Mouse (Mus musculus): ENCODE measurements around the gene Hnrnpu. TPM values are rescaled to one million over a fixed set of nuclear protein-coding genes. Genes with fewer than 3 reads are reported as not detected.
A peak's percentile ranks its signal among the peaks of the same experiment; 100 is the strongest.

Hnrnpu gene
- polyA plus RNA-seq, 1 experiment = 147 TPM

DNA sequence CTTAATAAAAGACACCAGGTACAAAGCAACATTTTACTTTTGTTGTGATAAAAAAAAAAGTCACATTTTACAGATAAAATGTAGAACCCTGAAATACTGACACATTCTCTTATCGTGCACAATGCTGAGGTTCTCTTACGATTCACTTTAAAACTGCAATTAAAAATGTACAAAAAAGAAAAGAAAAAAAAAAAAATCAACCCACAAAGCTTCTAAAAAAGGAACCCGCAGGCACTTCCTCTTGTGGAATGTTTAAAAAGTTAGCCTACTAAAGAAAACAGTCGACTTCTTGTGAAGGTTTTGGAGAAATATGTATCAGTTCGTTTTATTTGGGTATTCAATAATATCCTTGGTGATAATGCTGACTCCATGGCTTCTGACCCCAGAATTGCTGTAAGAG lies 8.6 kb downstream of the Hnrnpu start:
- H3K27ac ChIP-seq (ENCODE audit: control insufficient read depth, insufficient read depth, low read depth, low read length) = no peak overlapping the region
- TF ChIP-seq CTCF (IDR thresholded peaks at IDR 0.05; ENCODE audit: control insufficient read depth, insufficient read depth, insufficient replicate concordance, low read depth, low read length) (no peak), POLR2A (IDR thresholded peaks at IDR 0.05; ENCODE audit: control insufficient read depth, low read depth, low read length) (no peak)

GRCm38 (mm10) chr1:178326950-178327349 lies 10.6 kb downstream of the Hnrnpu start:
- H3K4me1 ChIP-seq (ENCODE audit: control insufficient read depth, insufficient read depth, low read length) = no peaks in the 10 kb centered on the region
- no peak for TF ChIP-seq CTCF (IDR thresholded peaks at IDR 0.05; ENCODE audit: control insufficient read depth, insufficient read depth, insufficient replicate concordance, low read depth, low read length)
- TF ChIP-seq POLR2A (IDR thresholded peaks at IDR 0.05; ENCODE audit: control insufficient read depth, low read depth, low read length) = no peak
- H3K27me3 ChIP-seq (ENCODE audit: control insufficient read depth, insufficient read depth, low read length) = no peaks in the 10 kb centered on the region
- no peak overlapping the region for H3K27ac ChIP-seq (ENCODE audit: control insufficient read depth, insufficient read depth, low read depth, low read length)
- peaks cover 3% of the 10 kb centered on the region; the same call in 1 of the 2 replicates for H3K36me3 ChIP-seq (ENCODE audit: control insufficient read depth, insufficient read depth, low read length)
- no peak overlapping the region for H3K4me3 ChIP-seq (ENCODE audit: control insufficient read depth, low read depth, low read length)

More for the DNA sequence above, 8.6 kb downstream of the Hnrnpu start:
- Histone ChIP-seq H3K4me1 (ENCODE audit: control insufficient read depth, insufficient read depth, low read length) (no peaks in the 10 kb centered on the region), H3K27me3 (ENCODE audit: control insufficient read depth, insufficient read depth, low read length) (no peaks in the 10 kb centered on the region), H3K4me3 (ENCODE audit: control insufficient read depth, low read depth, low read length) (no peak overlapping the region), H3K36me3 (ENCODE audit: control insufficient read depth, insufficient read depth, low read length) (peaks cover 5% of the 10 kb centered on the region; the same call in 1 of the 2 replicates)

DNA sequence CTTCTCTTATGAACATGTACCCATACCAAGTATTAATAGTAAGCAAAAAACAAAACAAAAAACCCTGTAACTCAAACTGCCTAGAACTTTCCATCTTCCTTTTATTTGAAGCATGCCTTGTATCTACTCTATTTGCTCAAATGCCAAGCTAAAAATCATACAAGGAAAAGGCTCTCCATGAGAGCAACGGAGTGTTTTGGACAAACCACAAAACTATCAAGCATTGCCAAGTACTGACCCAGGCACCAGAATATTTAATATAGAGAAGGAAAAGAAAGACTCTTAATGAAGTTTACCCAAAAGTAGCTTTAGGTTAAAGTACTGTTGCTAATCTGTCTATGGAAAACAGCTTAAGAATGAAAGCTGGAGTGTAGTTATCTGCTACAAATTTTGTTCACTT lies 11.2 kb downstream of the Hnrnpu start:
- TF ChIP-seq CTCF (IDR thresholded peaks at IDR 0.05; ENCODE audit: control insufficient read depth, insufficient read depth, insufficient replicate concordance, low read depth, low read length) = no peak
- no peak for TF ChIP-seq POLR2A (IDR thresholded peaks at IDR 0.05; ENCODE audit: control insufficient read depth, low read depth, low read length)
- peaks cover 1% of the 10 kb centered on the region; the same call in 1 of the 2 replicates for H3K36me3 ChIP-seq (ENCODE audit: control insufficient read depth, insufficient read depth, low read length)

GRCm38 (mm10) chr1:178324568-178324967 lies 13.0 kb downstream of the Hnrnpu start:
- Histone ChIP-seq H3K36me3 (ENCODE audit: control insufficient read depth, insufficient read depth, low read length) (peaks cover 1% of the 10 kb centered on the region; the same call in 1 of the 2 replicates), H3K27ac (ENCODE audit: control insufficient read depth, insufficient read depth, low read depth, low read length) (no peak overlapping the region), H3K27me3 (ENCODE audit: control insufficient read depth, insufficient read depth, low read length) (no peaks in the 10 kb centered on the region)

More for the DNA sequence above, 11.2 kb downstream of the Hnrnpu start:
- Histone ChIP-seq H3K27me3 (ENCODE audit: control insufficient read depth, insufficient read depth, low read length) (no peaks in the 10 kb centered on the region), H3K27ac (ENCODE audit: control insufficient read depth, insufficient read depth, low read depth, low read length) (no peak overlapping the region), H3K4me3 (ENCODE audit: control insufficient read depth, low read depth, low read length) (no peak overlapping the region), H3K4me1 (ENCODE audit: control insufficient read depth, insufficient read depth, low read length) (no peaks in the 10 kb centered on the region)

DNA sequence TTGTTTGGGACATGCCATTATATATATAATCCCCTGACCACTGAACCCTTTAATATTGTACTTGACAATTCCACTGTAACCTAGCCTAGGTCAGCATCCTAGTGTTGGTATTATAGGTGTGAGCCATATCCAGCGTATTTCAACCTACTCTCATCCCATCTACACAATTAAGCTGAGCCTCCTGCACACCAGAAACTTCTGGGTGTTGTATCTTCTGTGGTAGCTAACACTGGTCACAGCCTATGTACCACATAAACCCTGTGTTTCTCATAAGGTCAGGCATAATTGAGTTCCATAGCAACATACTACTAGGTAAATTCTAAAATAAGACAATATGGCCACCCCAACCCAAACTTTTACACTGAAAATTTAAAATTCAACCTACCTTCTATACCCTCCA lies 14.4 kb downstream of the Hnrnpu start:
- Histone ChIP-seq H3K4me3 (ENCODE audit: control insufficient read depth, low read depth, low read length) (no peak overlapping the region), H3K36me3 (ENCODE audit: control insufficient read depth, insufficient read depth, low read length) (no peaks in the 10 kb centered on the region; the same call in 1 of the 2 replicates), H3K27ac (ENCODE audit: control insufficient read depth, insufficient read depth, low read depth, low read length) (no peak overlapping the region), H3K4me1 (ENCODE audit: control insufficient read depth, insufficient read depth, low read length) (no peaks in the 10 kb centered on the region), H3K27me3 (ENCODE audit: control insufficient read depth, insufficient read depth, low read length) (no peaks in the 10 kb centered on the region)
- TF ChIP-seq POLR2A (IDR thresholded peaks at IDR 0.05; ENCODE audit: control insufficient read depth, low read depth, low read length) = no peak
- TF ChIP-seq CTCF (IDR thresholded peaks at IDR 0.05; ENCODE audit: control insufficient read depth, insufficient read depth, insufficient replicate concordance, low read depth, low read length) = no peak

More at GRCm38 (mm10) chr1:178324568-178324967, 13.0 kb downstream of the Hnrnpu start:
- no peak overlapping the region for H3K4me3 ChIP-seq (ENCODE audit: control insufficient read depth, low read depth, low read length)
- no peaks in the 10 kb centered on the region for H3K4me1 ChIP-seq (ENCODE audit: control insufficient read depth, insufficient read depth, low read length)
- TF ChIP-seq POLR2A (IDR thresholded peaks at IDR 0.05; ENCODE audit: control insufficient read depth, low read depth, low read length) (no peak), CTCF (IDR thresholded peaks at IDR 0.05; ENCODE audit: control insufficient read depth, insufficient read depth, insufficient replicate concordance, low read depth, low read length) (no peak)

DNA sequence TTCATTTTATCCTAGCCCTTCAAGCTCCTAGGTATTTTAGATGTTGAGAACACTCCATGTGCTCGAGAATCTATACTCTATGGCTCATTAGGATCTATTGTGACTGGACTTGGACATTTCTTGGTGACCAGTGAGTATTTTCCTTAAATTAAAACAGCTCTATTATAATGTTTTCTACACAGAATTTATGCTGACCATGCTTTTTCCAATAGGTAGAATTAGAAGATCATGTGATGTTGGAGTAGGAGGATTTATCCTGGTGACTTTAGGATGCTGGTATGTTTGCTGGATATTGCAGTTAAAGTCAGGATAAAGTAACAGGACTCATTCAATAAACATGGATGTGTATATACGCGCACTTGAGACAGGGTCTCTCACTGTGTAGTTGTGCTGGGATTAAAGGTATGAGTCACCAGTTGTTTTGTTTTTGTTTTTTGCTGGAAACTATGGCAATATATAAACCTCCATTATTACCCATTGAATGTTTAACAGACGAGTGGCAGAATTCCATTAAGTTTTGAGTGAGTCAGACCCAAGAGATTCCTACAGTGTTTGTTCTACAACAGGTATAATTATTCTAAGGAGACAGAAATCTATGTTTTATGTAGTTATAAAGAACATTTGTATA lies 15.8 kb downstream of the Hnrnpu start:
- no peak for TF ChIP-seq CTCF (IDR thresholded peaks at IDR 0.05; ENCODE audit: control insufficient read depth, insufficient read depth, insufficient replicate concordance, low read depth, low read length)
- no peak for TF ChIP-seq POLR2A (IDR thresholded peaks at IDR 0.05; ENCODE audit: control insufficient read depth, low read depth, low read length)
- Histone ChIP-seq H3K4me1 (ENCODE audit: control insufficient read depth, insufficient read depth, low read length) (no peaks in the 10 kb centered on the region), H3K27ac (ENCODE audit: control insufficient read depth, insufficient read depth, low read depth, low read length) (no peak overlapping the region), H3K4me3 (ENCODE audit: control insufficient read depth, low read depth, low read length) (no peak overlapping the region), H3K27me3 (ENCODE audit: control insufficient read depth, insufficient read depth, low read length) (no peaks in the 10 kb centered on the region), H3K36me3 (ENCODE audit: control insufficient read depth, insufficient read depth, low read length) (no peaks in the 10 kb centered on the region; the same call in 1 of the 2 replicates)

- no peaks in the 10 kb centered on the region for H3K4me1 ChIP-seq (ENCODE audit: control insufficient read depth, insufficient read depth, low read length)
- H3K4me3 ChIP-seq (ENCODE audit: control insufficient read depth, low read depth, low read length) = peak overlapping the region; percentile 97; the same call in 1 of the 2 replicates
- TF ChIP-seq CTCF (IDR thresholded peaks at IDR 0.05; ENCODE audit: control insufficient read depth, insufficient read depth, insufficient replicate concordance, low read depth, low read length) (no peak), POLR2A (IDR thresholded peaks at IDR 0.05; ENCODE audit: control insufficient read depth, low read depth, low read length) (no peak)
- H3K27me3 ChIP-seq (ENCODE audit: control insufficient read depth, insufficient read depth, low read length) = no peaks in the 10 kb centered on the region
- H3K36me3 ChIP-seq (ENCODE audit: control insufficient read depth, insufficient read depth, low read length) = no peaks in the 10 kb centered on the region; the same call in 1 of the 2 replicates
- H3K27ac ChIP-seq (ENCODE audit: control insufficient read depth, insufficient read depth, low read depth, low read length) = 0 out of 2 replicates have a peak overlapping the region, but pooled peaks have one; percentile 6
These were observed 16.6 kb downstream of the Hnrnpu start for GRCm38 (mm10) chr1:178320723-178321590.

All from testis, adult 2 months (tissue).